Mouse (Mus musculus) adrenal gland, adult (tissue): ENCODE data around the gene 1700025G04Rik.

Experiments used
- DNase-seq, 2 experiments: peaks; one replicate each; pipeline ENCODE4 v3.0.0; 2022 to 2023; ENCODE audit warnings: low spot score in 1 of 2; ENCODE audit not compliant: inconsistent age in 2 of 2

The 1700025G04Rik gene

GRCm38 (mm10) chr1:151914494-151914893 lies 175.4 kb downstream of the 1700025G04Rik start:
- no peak for DNase-seq

GRCm38 (mm10) chr1:151907014-151907413 lies 182.9 kb downstream of the 1700025G04Rik start:
- DNase-seq = peak in 1 of 2 experiments; percentile 43

DNA sequence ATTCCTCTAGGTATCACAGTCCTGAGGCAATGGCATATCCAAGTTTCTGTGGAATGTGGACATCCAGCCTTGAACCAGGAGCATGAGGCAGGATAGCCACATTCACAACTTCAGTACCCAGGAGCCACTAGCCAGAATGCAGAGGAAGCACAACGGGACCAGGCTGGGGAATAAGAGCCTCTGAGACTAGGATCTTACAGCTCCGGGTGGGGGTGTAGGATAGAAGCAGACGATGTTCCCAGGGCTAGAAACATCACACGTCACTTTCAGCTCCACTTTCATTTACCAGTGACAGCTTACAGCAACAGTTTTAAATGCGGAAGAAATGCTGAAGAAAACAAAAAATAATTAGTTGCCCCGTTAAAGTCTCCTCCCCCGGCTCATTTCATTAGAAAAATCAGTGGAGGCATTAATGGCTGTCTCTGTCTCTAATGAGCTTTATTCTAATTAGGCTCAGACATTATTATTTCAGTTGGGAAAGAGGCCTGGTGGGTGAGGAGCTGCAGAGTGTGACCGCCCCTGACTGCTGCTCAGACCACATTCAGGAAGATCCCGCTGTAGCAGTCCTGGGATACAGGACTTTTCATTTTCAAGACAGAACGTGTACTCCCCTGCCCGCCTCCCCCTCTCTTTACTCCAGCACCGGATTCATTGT lies 189.1 kb downstream of the 1700025G04Rik start:
- DNase-seq = no peak

GRCm38 (mm10) chr1:151899964-151900363 lies 190.0 kb downstream of the 1700025G04Rik start:
- no peak for DNase-seq

- DNase-seq = no peak
Observed at GRCm38 (mm10) chr1:151895406-151895805, 194.5 kb downstream of the 1700025G04Rik start.

- no peak for DNase-seq
Observed at GRCm38 (mm10) chr1:151893976-151894375, 195.9 kb downstream of the 1700025G04Rik start.

DNA sequence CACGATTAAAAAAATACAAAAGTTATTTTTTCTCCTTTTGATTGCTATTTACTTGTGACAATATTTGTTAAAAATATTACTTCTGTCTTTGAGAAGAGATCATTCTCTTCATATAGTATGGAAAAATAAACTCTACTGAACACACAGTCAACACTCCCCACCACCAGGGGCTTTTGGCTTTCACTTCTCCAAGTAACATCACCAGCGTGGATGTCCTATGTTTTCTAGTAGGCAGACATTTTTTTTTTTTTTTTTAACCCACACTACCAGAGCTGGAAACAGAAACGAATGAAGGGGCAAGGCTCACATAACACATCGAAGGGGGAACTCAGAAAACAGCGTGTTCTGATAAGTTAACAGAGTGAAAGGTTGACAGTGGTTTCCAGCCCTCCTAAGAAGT lies 197.9 kb downstream of the 1700025G04Rik start:
- DNase-seq = no peak

- DNase-seq = peak in 1 of 2 experiments; percentile 32
Observed at GRCm38 (mm10) chr1:151891194-151891593, 198.7 kb downstream of the 1700025G04Rik start.

DNA sequence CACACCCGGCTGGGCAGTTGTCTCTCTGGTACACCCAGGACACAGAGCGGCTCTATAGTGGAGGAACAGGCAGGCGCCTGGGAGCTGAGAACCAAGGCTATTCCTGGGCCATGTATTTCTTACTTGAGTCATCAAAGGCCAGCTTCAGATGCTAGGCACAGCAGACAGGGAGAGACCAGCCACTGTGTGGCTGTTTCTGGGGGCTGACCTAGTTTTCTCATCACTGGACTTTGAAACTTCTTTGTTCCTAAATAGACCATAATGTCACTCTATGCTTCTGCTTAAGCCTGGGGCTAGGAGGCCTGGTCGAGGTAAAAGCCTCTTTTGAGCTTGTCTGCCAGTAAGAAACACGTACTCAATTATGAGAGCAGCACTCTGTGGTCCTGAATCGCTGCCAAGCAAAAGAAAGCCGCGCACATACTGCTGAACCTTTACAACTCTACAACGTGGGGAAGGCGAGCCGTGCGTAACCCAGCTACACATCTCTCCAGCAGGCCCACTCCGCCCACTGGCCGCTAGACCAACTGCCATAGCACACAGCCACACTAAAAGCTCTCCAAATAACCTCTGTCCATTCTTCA lies 199.8 kb downstream of the 1700025G04Rik start:
- DNase-seq = peak; percentile 78 to 85

DNA sequence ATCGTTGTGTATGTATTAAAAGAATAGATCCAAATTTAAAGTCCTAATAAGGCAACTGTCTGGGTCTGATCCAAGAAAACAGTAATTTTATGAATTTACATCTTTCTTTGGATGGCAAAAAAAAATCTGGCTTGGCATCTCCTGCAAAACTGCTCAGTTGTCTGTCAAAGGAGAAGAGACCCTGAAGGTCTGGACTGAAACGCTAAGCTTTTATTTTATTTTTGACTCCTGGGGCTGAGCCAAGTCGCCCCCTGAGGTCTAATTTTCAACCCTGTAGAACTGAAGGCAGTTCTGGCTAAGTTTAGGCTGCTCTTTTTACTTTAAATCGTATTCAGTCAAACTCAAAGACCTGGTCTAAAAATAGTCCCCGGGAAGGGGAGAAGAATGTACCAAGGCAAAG lies 202.3 kb downstream of the 1700025G04Rik start:
- no peak for DNase-seq

- peak; percentile 89 to 94 for DNase-seq
Observed at GRCm38 (mm10) chr1:151887126-151887525, 202.8 kb downstream of the 1700025G04Rik start.

DNA sequence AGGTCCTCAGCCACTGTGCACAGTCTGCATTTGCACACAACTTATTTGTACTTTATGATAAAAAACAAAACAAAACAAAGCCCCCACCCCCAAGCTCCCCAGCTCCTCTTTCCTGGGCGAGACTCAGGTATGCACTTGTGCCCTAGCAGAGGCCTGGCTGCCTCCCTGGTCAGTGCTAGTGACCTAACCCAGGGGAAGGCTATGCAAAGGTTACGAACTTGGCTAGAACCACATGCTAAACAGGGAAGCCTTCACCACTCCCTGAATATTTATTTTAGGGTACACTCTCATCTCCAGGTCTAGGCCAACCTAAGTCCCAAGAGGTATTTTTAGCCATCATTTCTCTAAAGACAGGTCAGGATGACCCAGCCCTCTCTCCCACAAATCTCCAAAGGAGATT lies 203.8 kb downstream of the 1700025G04Rik start:
- DNase-seq = peak in 1 of 2 experiments; percentile 44

DNA sequence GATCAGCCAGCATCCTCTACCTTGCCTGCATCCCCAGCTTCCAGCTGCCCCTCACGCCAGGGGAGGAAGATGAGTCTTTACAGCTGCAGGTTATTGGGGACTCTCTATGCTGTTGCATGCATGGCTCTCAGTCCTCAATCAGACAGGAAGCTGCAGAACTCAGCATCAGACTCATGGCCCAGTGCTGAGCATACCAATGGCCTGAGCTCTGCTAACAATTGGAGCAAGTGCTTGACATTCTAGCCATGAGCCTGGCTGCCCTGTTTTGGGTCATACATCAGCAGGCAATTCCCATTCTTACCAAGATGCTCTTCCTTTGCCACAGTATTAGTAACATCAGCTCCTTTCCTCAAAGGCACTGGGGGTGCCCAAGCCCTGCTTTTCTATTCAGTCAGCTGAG lies 208.7 kb downstream of the 1700025G04Rik start:
- DNase-seq = no peak

DNA sequence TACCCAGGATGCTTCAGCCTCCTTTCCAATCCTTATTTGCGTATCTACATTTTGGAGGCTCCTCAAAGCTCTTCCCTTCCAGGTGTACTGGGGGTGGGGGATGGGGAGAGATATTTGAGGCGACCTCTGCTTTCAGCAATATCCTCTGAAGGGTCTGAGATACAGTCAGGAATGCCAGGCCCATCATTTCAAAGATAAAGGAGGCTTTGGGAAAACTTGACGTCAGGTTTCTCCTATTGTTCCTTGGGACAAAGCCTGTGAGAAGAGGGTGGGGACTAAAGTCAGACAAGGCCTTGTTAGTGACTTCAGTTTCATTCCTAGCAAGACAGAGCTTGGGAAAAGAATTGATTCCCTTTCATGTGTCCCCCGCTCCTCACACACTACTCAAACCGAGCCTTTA lies 209.2 kb downstream of the 1700025G04Rik start:
- no peak for DNase-seq

DNA sequence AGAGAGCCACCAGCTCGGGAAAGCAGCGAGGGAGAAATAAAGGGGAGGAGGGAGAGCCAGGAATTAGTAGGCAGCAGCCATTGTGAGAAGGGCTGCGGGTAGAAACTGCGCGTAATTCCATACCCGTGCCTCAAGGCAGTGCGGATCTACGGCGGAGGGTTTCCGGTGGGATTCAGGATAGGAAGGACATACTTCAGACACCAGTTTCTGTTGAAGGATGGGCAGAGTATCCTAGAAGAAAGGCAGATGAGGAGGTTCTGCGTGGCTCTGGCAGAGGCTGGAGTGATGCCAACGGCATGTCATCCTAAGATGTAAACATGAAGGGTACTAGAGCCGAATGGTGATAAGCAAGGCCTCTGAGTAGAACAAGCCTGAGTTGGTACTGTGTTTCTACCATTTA lies 210.0 kb downstream of the 1700025G04Rik start:
- no peak for DNase-seq

DNA sequence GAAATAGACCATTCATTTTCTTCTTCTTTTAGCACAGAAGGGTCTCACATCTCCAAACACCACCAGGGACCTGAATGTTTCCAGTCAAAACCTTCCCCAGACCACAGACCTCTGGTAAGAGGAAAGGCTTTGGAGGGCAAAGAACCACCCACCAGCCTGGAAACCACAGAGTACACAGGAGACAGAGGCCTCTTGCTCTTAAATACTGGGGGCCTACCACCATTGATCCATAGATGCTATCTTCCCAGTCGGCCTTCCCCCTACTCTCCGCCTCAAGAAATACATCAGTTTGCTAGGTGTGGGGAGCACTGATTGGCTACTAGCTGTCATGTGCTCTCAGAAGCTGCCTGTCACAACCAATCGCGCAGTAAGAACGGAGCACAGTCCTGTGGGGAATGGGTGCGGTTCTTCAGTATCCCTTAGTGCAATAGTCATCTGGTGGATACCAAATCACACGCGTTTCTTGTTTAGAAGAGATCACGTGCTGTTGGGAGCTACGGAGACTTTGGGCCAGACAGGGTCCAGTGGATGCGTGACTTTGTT lies 210.5 kb downstream of the 1700025G04Rik start:
- DNase-seq = no peak

DNA sequence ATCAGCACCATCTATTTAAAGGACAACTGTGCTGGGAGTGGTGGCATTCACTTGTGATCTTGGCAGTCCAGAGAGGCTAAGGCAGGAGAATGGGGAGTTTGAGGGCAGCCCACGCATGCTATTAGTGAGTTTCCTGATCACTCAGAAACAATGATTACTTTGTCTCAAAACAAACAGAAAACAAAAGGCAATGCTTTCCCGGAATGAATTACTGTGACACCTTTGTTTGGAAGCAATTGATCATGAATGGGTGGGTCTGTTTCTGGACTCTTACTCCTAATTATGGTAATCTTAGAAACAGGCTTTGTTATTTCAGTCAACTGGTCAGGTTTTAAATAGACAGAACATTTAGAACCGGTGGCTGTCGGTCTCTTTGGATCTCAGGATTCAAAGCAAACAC lies 211.5 kb downstream of the 1700025G04Rik start:
- DNase-seq = no peak

DNA sequence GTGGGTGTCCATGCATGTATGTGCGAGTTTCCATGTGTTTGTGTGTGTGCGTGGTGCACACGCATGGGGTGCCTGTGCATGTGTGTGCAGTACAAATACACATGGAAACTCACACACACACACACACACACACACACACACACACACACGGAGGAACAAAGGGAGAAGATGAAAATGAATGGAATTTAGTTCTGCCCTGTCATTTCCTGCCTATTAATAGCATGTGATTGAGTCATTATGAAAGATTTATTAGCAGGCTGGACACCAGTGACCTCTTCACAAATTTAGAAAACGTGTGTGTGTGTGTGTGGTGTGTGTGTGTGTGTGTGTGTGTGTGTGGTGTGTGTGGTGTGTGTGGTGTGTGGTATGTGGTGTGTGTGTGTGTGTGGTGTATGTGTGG lies 217.0 kb downstream of the 1700025G04Rik start:
- peak in 1 of 2 experiments; percentile 36 for DNase-seq

DNA sequence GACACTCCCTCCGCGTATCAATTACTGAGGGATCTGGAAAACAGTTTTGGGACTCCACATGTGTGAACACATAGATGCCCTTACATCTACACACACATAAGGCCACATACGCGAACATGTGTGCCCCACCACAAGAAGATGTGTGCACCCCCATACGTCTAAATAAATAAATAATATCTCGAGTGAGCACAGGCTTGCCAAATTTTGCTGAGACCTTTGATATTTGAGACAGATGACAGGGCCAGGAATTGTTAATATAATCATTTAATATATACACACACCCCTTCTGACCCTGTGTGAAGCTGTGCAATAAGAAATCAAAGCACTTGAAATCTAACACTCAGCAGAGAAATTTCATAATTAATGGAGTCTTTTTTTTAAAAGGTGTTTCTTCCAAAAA lies 225.6 kb downstream of the 1700025G04Rik start:
- DNase-seq = no peak

DNA sequence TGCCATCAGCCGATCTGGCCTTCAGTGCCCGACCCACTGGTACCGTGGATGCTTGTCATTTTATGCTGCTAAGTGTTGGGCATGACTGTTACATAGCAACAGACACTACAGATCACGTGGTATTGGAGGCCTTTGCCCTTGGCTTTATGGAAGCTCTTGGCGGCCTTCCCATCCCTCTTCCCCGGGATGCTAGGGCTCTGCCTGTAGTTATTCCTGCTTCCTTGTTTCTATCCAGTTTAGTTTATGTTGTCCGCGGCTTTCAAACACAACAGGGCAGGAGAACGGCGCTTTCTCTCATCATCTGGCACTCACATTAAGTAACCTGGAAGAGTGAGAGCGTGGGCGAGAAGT lies 226.2 kb downstream of the 1700025G04Rik start:
- peak; percentile 70 to 84 for DNase-seq

DNA sequence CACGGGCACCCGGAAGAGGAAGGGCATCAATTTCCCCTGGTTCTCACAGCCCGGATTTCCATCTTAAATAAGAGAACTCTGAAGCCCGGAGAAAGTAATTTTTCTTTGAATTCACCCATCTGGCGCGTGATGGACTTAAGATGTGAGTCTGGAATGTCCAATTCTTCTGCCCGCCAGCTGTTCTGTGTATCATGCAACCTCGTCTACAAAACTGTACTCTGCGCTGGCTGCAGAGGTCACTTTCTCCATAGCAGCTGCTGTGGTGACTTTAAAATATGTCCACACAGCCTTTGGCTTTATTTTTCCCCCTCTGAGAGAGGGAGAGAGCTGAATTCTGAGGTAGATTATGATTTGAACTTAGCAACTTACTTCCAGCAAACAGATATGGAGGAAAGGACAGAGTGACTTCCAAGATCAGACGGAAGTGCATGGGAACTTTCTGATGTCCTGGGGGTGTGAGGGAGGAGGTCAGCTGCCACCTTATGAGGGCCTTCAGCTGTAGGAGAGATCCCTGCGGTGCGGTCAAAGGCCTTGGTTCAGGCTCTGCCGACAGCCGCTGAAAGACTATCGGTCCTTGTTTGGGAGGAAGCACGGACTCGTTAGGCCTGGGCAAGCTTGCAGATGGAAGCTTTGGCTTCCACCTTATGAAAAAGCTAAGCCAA lies 226.7 kb downstream of the 1700025G04Rik start:
- no peak for DNase-seq

- DNase-seq = no peak
Observed at GRCm38 (mm10) chr1:151862109-151862508, 227.8 kb downstream of the 1700025G04Rik start.
